Mouse (Mus musculus): ENCODE measurements around the gene Tmem270. TPM values are rescaled to one million over a fixed set of nuclear protein-coding genes. Genes with fewer than 3 reads are reported as not detected.
A peak's percentile ranks its signal among the peaks of the same experiment; 100 is the strongest.
"Not testable (repeated sequence)": the region's sequence is repeated elsewhere in the genome, so short reads cannot be mapped to it uniquely, and the experiment has no call there.

Gene Tmem270
- total RNA-seq (2021): not detected
- polyA plus RNA-seq (2012; rRNA removed): not detected in 2 replicates
- long read RNA-seq: 0 reads

DNA sequence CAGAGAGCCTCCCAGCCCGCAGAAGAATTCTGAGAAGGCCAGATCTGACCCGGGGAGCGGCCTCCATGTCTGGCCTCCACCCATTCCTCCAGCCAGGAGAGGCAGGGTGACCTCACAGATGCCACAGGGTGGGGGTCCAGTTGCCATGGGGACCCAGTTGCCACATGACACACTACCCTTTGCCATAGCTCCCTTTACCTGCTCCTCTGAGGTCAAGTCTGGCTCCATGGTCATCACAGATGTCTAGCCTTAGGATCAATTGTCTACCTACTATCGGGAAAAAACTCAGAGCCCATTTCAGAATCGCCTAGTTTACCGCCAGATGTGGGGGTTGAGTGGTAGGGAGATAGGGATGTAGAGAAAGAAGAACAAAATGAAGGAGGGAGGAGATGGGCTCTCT lies at the start of gene Tmem270:
TSS of gene Tmem270 (minus strand) at position 101 of the 400 bp plus-strand sequence.
- DNase-seq: no peak

DNA sequence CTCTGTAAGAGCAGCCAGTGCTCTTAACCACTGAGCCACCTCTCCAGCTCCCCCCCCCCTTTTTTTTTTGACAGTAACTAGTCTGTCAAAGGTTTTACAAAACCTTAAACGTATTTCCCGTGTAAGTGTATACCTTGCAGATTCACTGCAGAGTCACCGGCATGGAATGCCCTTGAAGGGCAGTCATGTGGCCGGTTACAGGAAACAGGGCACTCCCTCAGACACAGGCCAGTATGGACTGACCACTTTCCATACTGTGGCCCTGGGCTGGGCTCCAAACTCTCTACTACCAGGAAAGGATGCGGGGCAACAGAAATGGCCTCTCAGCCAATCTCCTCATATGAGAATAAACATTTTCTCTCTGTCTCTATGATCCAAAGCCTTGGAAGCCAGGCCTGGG lies 49.0 kb upstream of the Tmem270 start:
- no peak for DNase-seq

DNA sequence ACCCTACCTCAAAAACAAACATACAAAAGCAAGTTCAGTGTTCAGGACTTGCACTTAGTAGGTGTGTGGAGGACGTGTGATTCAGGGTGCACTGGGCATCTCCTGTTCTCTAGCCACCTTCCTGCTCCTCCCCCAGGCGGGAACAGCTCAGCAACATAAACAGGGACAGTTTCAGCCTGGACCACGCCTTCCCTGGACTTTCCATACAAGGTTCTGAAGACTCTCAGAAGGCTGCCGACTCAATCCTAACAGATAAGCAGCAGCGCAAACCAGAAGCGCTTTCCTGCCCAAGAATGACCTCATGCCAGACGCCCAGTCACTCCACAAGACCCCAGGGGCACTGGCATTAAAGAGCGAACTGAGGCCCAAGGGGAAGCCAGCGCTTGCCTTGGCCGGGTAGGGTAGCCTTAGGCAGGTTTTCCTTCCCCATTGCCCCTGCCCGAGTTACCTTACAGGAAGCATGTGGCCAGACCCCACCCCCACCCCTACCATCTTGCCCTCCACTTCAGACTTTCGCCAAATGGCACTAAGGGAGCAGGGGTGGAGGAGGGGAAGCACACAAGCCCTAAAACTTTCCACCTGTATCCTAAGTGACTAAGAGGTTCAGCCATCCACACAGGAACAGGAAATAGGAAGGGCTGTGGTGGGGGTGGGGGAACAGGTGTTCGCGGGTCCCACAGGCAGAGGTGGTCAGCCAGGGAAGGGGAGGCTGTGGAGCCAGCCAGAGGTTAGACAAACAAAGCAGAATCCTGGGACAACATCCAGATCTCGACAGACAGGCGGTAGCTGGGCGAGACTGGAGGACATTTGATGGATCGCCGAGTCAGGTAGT lies 44.7 kb upstream of the Tmem270 start:
- no peak for DNase-seq

DNA sequence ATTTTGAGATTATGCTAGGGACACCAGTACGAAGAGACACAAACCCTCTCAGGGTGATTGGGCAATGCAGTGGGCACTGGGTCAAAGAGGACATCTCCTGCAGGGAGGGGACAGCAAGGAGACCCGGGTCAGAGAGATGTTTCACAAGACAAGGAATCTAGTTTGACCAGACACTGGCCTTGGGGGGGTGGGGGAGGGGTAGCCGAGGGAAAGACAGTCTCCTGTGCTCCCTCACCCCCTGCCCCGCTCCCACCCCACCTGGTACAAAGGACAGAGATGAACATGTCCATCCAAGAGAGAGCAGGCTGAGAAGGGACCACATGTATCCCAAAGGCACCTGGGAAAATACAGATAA lies 41.5 kb upstream of the Tmem270 start:
- no peak for DNase-seq

DNA sequence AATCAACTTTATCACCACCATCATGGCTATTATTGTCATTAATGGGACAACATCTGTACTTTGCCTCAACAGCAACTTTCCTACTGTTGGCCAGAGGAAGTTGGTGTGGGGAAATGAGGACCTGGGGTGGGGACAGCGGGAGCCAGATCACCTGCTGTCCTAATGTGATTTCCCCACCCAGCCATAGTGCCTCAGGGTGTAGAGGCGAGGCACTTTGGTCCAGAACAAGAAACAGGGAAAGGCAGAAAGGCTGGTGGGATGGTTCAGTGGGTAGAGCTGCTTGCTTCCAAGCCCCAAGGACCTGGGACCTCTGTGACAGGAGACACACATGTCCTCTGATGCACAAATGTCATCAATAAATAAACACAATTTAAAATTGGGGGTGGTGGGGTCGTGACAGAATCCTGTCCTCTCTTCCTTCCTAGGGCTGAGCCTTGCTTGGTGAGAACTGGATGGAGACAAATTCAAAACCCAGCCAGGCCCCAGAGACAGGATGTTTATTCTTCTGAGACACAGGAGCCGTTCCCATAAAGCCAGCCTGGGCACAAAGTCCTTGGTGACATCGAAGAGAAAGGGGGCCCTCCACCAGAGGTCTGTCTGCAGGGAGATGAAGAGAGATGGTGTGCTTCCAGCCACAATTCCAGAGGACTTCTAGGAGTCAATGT lies 41.0 kb upstream of the Tmem270 start:
- no peak for DNase-seq

DNA sequence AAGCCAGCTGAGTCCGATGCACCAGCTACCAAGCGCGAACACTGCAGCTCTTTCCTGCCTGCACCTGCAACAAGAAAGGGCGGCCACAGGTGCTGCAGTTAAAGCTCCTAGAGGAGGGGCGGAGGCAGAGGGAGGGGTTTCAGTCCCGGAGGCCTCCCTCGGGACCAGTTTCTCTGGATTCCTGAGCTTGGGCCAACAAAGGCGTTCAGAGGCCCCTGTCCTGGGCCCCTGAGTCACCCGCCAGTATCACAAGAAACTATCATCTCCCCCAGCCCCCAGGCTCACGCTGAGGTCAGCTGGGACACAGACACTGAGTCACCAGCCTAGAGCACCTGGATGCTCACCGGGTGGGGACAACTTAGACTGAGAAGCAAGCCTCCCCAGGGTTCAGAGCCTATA lies 40.3 kb upstream of the Tmem270 start, which contains the start of gene Cldn4:
TSS of gene Cldn4 (minus strand) at position 78 of the 399 bp plus-strand sequence.
- no peak for DNase-seq

DNA sequence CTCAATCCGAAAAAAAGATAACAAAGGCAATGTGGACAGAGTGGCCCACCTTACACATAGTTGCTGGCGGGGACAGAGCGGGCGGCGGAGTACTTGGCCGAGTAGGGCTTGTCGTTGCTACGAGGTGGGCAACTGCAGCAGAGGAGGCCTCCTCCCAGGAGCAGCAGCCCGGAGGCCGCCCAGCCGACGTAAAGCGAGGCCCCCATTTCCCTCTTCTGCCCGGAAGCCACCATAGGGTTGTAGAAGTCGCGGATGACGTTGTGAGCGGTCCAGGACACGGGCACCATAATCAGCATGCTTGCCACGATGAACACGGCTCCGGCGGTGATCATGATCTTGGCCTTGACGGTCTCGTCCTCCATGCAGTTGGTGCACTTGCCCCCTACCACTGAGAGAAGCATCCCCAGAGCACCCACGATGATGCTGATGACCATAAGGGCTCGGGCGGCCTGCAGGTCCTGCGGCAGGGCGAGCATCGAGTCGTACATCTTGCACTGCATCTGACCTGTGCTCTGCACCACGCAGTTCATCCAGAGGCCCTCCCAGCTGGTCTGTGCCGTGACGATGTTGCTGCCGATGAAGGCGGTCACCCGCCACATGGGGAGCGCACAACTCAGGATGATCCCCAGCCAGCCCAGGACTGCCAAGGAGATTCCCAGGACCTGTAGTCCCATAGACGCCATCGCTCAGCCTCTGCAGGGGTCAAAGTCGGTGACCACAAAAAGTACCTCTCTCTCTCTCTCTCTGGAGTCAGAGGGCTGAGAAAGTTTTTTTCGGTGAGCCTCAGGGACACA lies 39.7 kb upstream of the Tmem270 start:
- DNase-seq: no peak

DNA sequence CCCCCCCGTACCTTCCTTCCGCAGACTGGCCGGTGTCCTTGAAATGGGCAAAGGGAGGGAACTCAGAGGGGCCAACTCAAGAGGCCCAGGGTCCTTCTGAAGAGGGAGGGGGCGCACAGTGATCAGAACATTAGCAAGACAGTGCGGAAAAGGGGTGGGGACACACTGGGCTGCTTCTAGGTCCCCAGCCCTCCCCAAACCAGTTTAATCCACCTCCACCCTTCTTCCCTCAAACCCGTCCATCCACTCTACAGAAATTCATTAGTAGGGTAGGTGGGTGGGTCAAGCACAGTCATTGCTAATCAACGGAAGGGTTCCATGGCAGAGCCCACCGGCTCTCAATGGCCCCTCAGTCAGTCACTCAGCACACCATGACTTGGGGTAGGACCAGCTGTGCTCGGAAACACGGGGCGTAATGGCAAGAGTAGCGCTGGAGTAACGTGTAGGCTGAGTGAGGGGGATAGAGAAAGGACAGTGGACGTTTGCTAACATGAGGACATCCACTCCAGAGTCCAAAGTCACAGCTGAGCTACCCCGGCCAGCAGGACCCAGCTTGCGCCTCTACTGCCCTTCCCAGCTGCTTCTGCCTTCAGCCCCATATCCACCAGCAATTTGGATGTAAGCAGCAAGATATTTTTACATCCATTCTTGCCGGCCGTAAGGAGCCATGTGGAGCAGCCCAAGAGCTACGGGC lies 38.9 kb upstream of the Tmem270 start:
- no peak for DNase-seq

DNA sequence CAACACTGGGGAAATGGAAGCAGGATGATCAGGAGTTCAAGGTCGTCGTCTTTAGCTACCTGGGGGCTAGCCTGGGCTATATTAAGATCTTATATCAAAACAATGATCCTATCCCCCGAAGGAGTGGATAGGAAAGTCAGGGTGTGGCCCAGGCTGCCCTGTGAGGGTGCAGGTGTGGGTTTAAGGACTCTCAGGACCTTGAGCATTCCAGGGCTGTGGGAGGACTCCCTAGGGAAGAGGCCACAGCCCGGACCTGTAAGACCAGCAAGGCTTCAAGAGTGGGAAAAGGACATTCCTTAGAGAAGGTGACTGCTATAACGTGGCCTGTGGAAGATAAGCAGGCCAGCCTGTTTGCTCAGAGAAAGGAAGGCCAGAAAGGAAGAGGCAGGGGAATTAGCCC lies 37.6 kb upstream of the Tmem270 start:
- DNase-seq: no peak

DNA sequence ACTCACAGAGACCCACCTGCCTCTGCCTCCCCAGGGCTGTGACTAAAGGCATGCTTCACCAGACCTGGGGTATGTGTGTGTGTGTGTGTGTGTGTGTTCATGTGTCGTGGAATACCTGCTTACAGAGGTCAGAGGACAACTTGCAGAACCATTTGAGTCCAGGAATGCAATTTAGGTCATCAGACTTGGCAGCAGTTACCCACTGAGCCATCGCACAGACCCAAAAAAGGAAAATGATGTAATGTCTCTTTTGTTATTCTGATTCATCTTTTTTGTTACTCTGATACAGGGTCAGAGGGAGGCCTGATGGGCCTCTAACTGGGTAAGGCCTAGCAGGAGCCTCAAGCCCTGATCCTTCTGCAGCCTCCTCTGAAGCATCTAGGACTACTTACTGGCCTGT lies 36.2 kb upstream of the Tmem270 start:
- DNase-seq: peak; percentile 70

DNA sequence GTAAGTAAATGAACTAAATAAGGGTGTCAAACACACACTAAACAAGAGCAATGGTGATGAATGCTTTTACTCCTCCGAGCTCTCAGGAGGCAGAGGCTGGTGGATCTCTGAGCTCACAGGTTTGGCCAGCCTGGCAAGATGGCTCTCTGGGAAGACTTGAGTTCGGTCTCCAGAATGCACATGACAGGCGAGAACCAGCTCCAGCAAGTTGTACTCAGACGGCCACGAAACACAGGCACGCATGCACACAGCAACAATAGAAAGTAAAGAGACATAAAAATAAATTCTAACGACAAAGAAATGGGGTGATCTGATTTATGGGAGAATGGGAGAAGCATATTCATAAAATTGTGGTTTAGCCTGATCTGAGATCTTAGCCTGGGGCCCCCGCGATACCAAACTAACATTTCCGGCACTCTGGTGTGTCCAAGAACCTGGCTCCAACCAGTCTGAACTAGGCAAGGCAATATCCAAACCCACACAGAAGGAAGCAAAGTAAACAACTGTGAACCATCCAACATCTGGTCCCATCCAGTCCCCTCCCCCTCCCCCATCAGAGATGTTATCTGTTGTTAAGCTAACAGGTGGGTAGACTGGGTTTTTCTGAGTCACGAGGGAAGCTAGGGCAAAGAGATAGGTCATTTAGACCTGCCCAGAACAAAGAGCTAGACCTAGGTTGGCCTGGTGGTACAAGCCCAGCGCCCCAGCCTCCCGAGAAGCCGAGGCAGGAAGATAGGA lies 35.1 kb upstream of the Tmem270 start:
- no peak for DNase-seq

DNA sequence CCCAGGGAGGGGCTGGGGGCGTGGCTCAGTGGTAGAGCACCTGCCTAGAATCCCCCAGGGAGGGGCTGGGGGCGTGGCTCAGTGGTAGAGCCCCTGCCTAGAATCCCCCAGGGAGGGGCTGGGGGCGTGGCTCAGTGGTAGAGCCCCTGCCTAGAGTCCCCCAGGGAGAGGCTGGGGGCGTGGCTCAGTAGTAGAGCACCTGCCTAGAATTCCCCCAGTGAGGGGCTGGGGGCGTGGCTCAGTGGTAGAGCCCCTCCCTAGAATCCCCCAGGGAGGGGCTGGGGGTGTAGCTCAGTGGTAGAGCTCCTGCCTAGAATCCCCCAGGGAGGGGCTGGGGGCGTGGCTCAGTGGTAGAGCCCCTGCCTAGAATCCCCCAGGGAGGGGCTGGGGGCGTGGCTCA lies 33.0 kb upstream of the Tmem270 start:
- not testable (repeated sequence) for DNase-seq

DNA sequence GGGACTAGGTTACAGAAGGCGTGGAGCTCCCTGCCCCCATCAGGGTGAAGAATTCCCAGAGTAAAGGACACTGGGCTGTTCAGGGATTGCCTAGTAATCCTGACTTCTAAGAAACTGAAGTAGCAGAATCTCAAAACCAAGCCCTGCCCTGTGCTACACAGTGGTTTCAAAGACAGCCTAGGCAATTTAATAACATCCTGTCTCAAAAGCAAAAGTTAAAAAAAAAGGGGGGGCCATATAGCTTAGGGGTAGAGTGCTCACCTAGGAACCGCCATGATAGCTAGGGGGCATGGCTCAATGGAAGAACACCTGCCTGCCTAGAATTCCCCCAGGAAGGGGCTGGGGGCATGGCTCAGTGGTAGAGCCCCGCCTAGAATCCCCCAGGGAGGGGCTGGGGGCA lies 32.5 kb upstream of the Tmem270 start:
- DNase-seq: no peak

DNA sequence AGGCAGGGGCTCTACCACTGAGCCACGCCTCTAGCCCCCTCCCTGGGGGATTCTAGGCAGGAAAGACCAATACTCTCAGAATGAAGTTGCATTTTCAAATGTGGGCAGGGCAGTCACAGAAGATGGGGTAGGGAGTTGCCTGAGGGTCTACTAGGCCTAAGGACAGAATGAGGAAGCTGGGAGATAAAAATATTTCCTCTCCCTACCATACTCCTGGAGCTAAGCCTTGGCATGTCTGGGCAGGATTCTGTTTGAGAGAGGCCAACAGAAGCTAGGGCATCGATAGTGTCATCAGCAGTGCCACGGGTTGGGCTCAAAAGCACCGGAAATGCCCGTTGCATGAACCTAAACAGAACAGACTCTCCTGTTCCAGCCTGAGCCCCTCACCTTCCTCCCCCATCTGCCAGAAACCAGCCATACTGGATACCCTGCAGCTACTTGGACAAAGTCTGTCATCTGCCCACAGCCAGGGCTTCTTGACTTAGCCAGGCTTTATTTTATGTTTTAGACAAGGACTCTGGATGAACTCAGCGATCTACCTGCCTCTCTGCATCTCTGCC lies 30.2 kb upstream of the Tmem270 start:
- DNase-seq: no peak

DNA sequence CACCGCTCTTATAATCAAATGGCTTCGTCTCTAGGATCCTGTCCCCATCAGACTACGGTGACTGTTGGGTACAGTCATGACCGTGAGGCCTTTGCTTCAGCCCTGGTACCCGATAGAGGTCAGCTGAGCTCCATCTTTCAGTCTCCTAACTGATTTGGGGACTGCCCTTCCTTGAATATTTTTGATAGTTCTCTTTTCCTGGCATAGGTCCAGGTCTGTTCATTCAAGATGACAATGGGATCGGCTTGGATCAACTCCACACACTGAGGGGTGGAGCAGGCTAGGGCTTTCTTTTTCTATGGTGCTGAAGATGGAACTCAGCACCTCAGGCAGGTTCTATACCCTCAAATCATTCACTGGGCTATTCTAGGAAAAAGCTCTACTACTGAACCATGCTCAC lies 29.5 kb upstream of the Tmem270 start:
- no peak for DNase-seq

DNA sequence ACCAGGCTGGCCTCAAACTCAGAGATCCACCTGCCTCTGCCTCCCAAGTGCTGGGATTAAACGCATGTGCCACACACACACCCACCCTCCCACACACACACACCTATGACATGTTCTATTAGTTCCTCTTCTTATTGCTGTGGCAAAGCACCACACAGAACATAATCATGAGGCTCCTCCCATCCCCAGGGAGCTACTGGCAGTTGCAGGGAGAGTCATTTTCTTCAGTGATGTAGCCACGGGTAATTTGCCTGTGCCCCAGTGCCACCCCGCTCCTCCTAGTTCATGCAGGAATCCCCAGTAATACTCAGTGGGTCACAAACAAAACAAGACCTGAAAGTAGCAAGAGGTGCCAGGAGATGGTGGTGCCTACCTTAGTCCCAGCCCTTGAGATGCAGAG lies 28.1 kb upstream of the Tmem270 start:
- DNase-seq: no peak

DNA sequence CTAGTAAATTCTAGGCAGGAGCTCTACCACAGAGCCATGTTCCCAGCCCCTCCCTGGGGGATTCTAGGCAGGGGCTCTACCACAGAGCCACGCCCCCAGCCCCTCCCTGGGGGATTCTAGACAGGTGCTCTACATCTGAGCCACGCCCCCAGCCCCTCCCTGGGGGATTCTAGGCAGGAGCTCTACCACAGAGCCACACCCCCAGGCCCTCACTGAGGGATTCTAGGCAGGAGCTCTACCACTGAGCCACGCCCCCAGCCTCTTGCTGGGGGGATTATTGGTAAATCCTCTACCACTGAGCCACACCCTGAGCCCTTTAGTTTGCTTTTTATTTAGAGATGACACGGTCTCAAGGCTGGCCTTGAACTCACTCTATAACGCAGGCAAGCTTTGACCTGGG lies 27.2 kb upstream of the Tmem270 start:
- not testable (repeated sequence) for DNase-seq

DNA sequence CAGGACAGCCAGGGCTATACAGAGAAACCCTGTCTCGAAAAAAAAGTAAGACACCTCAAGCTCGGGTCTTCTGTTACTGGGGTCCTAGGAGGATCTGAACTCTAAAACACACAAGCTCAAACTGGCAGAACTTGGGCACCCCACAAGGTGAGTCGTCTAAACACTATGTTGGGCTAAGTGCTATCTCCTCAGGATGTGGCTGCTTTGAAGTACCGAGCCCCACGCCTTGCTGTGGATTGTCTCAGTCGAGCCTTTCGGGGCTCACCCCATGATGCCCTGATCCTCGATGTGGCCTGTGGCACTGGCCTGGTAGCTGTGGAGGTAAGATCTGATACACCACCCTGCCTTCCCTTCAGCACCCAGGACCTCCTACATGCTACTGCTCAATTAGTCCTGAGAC lies 26.7 kb upstream of the Tmem270 start:
- DNase-seq: no peak

DNA sequence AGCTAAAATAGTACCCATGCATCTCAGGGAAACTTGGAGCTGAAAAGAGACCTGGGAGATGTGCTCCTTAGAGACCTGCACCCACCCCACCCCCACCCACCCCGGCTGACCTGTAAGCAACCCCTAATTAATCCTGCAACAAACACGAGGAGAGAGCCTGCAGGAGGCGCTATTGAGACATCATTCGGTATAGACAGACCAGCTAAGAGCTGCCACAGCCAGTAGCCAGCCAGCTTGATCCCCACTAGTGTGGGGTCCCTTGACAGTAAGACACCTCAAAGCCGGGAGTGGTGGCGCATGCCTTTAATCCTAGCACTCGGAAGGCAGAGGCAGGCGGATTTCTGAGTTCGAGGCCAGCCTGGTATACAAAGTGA lies 26.4 kb upstream of the Tmem270 start:
- DNase-seq: peak; percentile 44

DNA sequence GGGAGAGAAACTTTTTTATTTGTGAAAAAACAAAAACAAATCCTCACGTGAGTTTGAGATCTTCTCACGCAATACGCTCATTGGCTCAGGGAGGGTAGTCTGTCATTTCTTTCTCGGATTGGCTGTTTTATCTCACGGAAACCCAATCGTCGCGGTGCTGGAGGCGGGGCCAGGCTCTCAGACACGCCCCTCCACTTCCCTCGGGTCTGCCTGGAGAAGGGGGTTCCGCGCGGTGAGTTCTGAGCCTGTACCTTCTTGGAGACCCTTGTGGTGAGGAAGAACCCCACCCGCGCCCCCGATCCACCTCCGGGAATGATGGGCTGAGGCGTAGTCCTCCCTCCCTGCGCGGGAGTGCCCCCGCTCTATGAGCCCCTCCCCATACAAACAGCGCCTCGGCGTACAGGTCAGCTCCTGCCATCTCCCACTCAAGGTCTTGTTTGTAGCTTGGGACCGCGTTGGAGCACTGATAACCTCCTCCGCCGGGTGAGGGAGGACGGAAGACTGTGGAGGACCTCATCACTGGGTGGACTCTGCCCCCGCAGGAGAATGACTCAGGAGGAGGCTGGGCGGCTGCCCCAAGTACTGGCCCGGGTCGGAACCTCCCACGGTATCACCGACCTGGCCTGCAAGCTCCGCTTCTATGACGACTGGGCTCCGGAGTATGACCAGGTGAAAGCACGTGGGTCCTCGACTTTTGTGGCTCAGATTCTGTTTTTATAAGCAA lies 25.8 kb upstream of the Tmem270 start, which contains the start of gene Mettl27:
TSS of gene Mettl27 (plus strand) at position 190 of the 724 bp plus-strand sequence.
- peak; percentile 93 for DNase-seq
